9 mouse cellular contexts compared by ENCODE assay signal in the genomic region with DNA sequence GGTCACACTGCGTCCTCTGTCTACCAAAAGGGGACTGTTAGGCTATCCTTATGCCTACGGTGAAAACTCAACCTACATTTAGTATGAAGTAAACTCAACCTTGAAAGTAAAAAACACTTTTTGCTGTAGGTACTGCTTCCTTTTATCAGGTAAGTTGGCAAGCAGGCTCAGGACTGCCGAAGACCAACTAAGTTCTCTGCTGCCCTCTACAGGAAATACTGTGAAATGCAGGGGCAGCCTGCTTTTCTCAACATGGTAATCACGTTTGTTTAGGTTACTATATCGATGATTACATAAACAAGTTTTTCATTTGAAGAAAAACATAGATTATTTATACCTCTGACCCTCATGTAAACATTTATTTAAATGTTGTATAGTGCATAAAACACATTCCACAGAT. TPM values are rescaled to one million over a fixed set of nuclear protein-coding genes. Genes with fewer than 3 reads are reported as not detected.
DNase-seq lines count a peak whose midpoint lies in the region; ATAC-seq and TF ChIP-seq lines count a peak whose summit lies in the region.
"Had no signal": no experiment of that assay in that cellular context is flagged by ENCODE, and none has a peak within 500 bp of the region (broad histone marks: within the 10 kb centered on the region; RNA-seq: fewer than 3 reads in every experiment).

No protein-coding gene starts in this region.

- no peak for ATAC-seq in liver, embryonic 13.5 days (ENCODE audit: low read depth)

- no peak overlapping the region for H3K4me2 ChIP-seq in liver, embryonic 13.5 days
- H3K4me2 ChIP-seq: limb, embryonic 15.5 days had no signal

- peaks cover 26% of the 10 kb centered on the region for H3K36me3 ChIP-seq in liver, embryonic 13.5 days

- DNase-seq in adrenal gland, adult 18-20 months (ENCODE audit: low spot score in 2 of 2): peak; percentile 66 to 76
- no peak for DNase-seq in adrenal gland, adult 8-10 months
- peak; percentile 82 to 83 for DNase-seq in B cell, adult 2 months
- peak; percentile 89 for DNase-seq in brain, adult 2 months (ENCODE audit: low read depth, low spot score)
- peak; percentile 89 for DNase-seq in kidney, adult 9 months
- DNase-seq in liver, embryonic 13.5 days: peak; percentile 58
- peak; percentile 63 for DNase-seq in right cerebral cortex, postnatal 25 days

- no peak for TF ChIP-seq POLR2A in embryonic fibroblast, embryonic 13.5 days (IDR thresholded peaks at IDR 0.05; ENCODE audit: low read depth, low read length)

- no peak overlapping the region for H3K9ac ChIP-seq in liver, embryonic 13.5 days
- H3K9ac ChIP-seq: limb, embryonic 15.5 days had no signal

- no peak overlapping the region for H3K27ac ChIP-seq in embryonic fibroblast, embryonic 13.5 days (ENCODE audit: insufficient read depth, low read length)
- no peak overlapping the region for H3K27ac ChIP-seq in liver, embryonic 13.5 days
- H3K27ac ChIP-seq: limb, embryonic 15.5 days had no signal

- H3K9me3 ChIP-seq in liver, embryonic 13.5 days (replicated peaks): no peaks in the 10 kb centered on the region
- H3K9me3 ChIP-seq: limb, embryonic 15.5 days had no signal

- H3K4me1 ChIP-seq in embryonic fibroblast, embryonic 13.5 days (ENCODE audit: control insufficient read depth, insufficient read depth, low read length): no peaks in the 10 kb centered on the region
- peaks cover 28% of the 10 kb centered on the region for H3K4me1 ChIP-seq in liver, embryonic 13.5 days (replicated peaks)

- H3K4me3 ChIP-seq in embryonic fibroblast, embryonic 13.5 days (ENCODE audit: insufficient read depth, low read length): no peak overlapping the region
- no peak overlapping the region for H3K4me3 ChIP-seq in liver, embryonic 13.5 days (replicated peaks)
- H3K4me3 ChIP-seq: limb, embryonic 15.5 days had no signal

- 30% methylated on average over 5 of the region's 5 CpGs for WGBS in liver, embryonic 13.5 days (ENCODE audit: insufficient replicate concordance)

- peak; percentile 65 for TF ChIP-seq CTCF in embryonic fibroblast, embryonic 13.5 days (IDR thresholded peaks at IDR 0.05; ENCODE audit: borderline replicate concordance, insufficient read depth, low read length)

- H3K27me3 ChIP-seq in liver, embryonic 13.5 days: no peaks in the 10 kb centered on the region
- H3K27me3 ChIP-seq: limb, embryonic 15.5 days had no signal

RNA-seq across cellular contexts. Expression of gene Net1, which starts 21.1 kb away (rescaled TPM):
- total RNA-seq in adrenal gland, adult 18-20 months (2021): 100 to 1,000 TPM; 130 to 236 TPM
- total RNA-seq in adrenal gland, adult 8-10 months (2022): 100 to 1,000 TPM; 146 to 278 (median 191) TPM
- 54.7 and 66.1 TPM in 2 replicates for polyA plus RNA-seq in embryonic fibroblast, embryonic 13.5 days (2011; ENCODE audit: insufficient read length, low read depth, missing spikeins)
- 53.6 and 66.0 TPM in 2 replicates for polyA plus RNA-seq in liver, embryonic 13.5 days (2015; fragmentation: Nextera tagmentation; extraction: Ambion mirVana)

RNA-seq across cellular contexts. Expression of gene Tubal3, which starts 21.2 kb away (rescaled TPM):
- total RNA-seq in adrenal gland, adult 18-20 months (2021): not detected
- not detected for total RNA-seq in adrenal gland, adult 8-10 months (2022)
- not detected in 2 replicates for polyA plus RNA-seq in embryonic fibroblast, embryonic 13.5 days (2011; ENCODE audit: insufficient read length, low read depth, missing spikeins)
- not detected in 2 replicates for polyA plus RNA-seq in liver, embryonic 13.5 days (2015; fragmentation: Nextera tagmentation; extraction: Ambion mirVana)
- polyA plus RNA-seq: limb, embryonic 15.5 days had no signal

RNA-seq across cellular contexts. Expression of gene Calm5, which starts 42.9 kb away (rescaled TPM):
- not detected for total RNA-seq in adrenal gland, adult 18-20 months (2021)
- total RNA-seq in adrenal gland, adult 8-10 months (2022): not detected
- not detected in 2 replicates for polyA plus RNA-seq in embryonic fibroblast, embryonic 13.5 days (2011; ENCODE audit: insufficient read length, low read depth, missing spikeins)
- polyA plus RNA-seq in liver, embryonic 13.5 days (2015; fragmentation: Nextera tagmentation; extraction: Ambion mirVana): not detected in 2 replicates

RNA-seq across cellular contexts. Expression of gene Ucn3, which starts 48.2 kb away (rescaled TPM):
- not detected for total RNA-seq in adrenal gland, adult 18-20 months (2021)
- not detected for total RNA-seq in adrenal gland, adult 8-10 months (2022)
- not detected in 2 replicates for polyA plus RNA-seq in embryonic fibroblast, embryonic 13.5 days (2011; ENCODE audit: insufficient read length, low read depth, missing spikeins)
- polyA plus RNA-seq in liver, embryonic 13.5 days (2015; fragmentation: Nextera tagmentation; extraction: Ambion mirVana): not detected in 2 replicates
- polyA plus RNA-seq: limb, embryonic 15.5 days had no signal

RNA-seq across cellular contexts. Expression of gene Calm4, which starts 59.4 kb away (rescaled TPM):
- not detected for total RNA-seq in adrenal gland, adult 18-20 months (2021)
- total RNA-seq in adrenal gland, adult 8-10 months (2022): not detected
- not detected in 2 replicates for polyA plus RNA-seq in embryonic fibroblast, embryonic 13.5 days (2011; ENCODE audit: insufficient read length, low read depth, missing spikeins)
- not detected in 2 replicates for polyA plus RNA-seq in liver, embryonic 13.5 days (2015; fragmentation: Nextera tagmentation; extraction: Ambion mirVana)
